Mouse (Mus musculus) intestine, embryonic 14.5 days (tissue): ENCODE measurements around the gene Fam171a2. TPM values are rescaled to one million over a fixed set of nuclear protein-coding genes. Genes with fewer than 3 reads are reported as not detected.
A peak's percentile ranks its signal among the peaks of the same experiment; 100 is the strongest.

Source experiments
- ATAC-seq: fragments of 200-750 bp; cut with Nextera tagmentation; replicated peaks from 2 replicates; pipeline ENCODE4 v1.8.0; 2017; ENCODE audit warnings: low read depth, moderate number of reproducible peaks, moderate TSS enrichment, moderate library complexity; ENCODE audit not compliant: low FRiP score, low TSS enrichment
- DNase-seq: peaks from one replicate; pipeline ENCODE4 v3.0.0-alpha.2; 2018; ENCODE audit warnings: low spot score
- H3K27ac ChIP-seq: fragments of 300-500 bp; sonication (generic); 2 replicates; pipeline ENCODE4 v1.5.1; 2014; ENCODE audit warnings: low read depth, mild to moderate bottlenecking, control low read depth
- H3K27me3 ChIP-seq: fragments of 300-500 bp; sonication (generic); replicated peaks from 2 replicates; pipeline ENCODE4 v1.6.1; 2014; ENCODE audit warnings: low read length, control low read depth; ENCODE audit not compliant: control insufficient read depth, insufficient read depth
- H3K36me3 ChIP-seq: fragments of 300-500 bp; sonication (generic); 2 replicates; pipeline ENCODE4 v1.6.1; 2014; ENCODE audit warnings: low read length, control low read depth; ENCODE audit not compliant: control insufficient read depth, insufficient read depth
- H3K4me1 ChIP-seq: fragments of 300-500 bp; sonication (generic); replicated peaks from 2 replicates; pipeline ENCODE4 v1.6.1; 2014; ENCODE audit warnings: low read length, control low read depth, mixed read lengths; ENCODE audit not compliant: control insufficient read depth, insufficient read depth
- H3K4me2 ChIP-seq: fragments of 300-500 bp; sonication (generic); 2 replicates; pipeline ENCODE4 v1.6.1; 2014; ENCODE audit warnings: low read length
- H3K4me3 ChIP-seq: fragments of 300-500 bp; sonication (generic); 2 replicates; pipeline ENCODE4 v1.5.1; 2014; ENCODE audit warnings: low read depth, low read length, control low read depth, mixed read lengths
- H3K9ac ChIP-seq: fragments of 300-500 bp; sonication (generic); 2 replicates; pipeline ENCODE4 v1.6.1; 2014; ENCODE audit warnings: mild to moderate bottlenecking, low read length
- H3K9me3 ChIP-seq: fragments of 300-500 bp; sonication (generic); 2 replicates; pipeline ENCODE4 v1.6.1; 2016; ENCODE audit warnings: low read length, control low read depth; ENCODE audit not compliant: control insufficient read depth
- whole genome bisulfite sequencing: fragments of 180-500 bp; shearing (Covaris S2); extraction: QIAGEN DNeasy Blood & Tissue Kit; methylation state at CpG from one replicate; pipeline ENCODE4 v1.1.7; 2014; 5-methylcytosine and 5-hydroxymethylcytosine counted together
- polyA plus RNA-seq: library from polyadenylated mRNA; unstranded; fragments of >200 nt; fragmentation: Nextera tagmentation; extraction: Ambion mirVana; gene quantifications from 2 replicates; pipeline ENCODE4 v1.2.1, GENCODE M21; 2014

Gene Fam171a2
- polyA plus RNA-seq, 1 experiment from 2014 or later = 4.7 TPM

DNA sequence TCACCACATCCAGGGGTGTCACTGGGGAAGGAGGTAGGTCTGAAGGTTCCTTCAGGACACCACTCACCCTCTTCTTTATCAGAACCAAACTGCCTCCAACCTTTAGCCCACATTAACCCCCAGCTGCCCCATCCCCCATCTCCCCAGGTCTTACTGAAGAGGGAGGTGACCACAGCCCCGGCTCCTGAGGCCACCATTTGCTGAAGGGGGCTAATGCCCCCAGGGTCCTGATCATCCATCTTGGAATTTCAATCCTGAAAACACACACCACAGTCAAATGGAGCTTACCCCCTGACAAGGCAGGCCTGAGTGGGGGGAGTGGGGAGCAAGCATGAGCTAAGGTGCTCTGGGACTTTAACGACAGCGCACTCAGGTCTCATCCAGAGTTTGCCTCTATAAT lies 41.1 kb downstream of the Fam171a2 start:
- peak overlapping the region; percentile 92; the same call in 1 of the 2 replicates for H3K27ac ChIP-seq
- no peaks in the 10 kb centered on the region for H3K9me3 ChIP-seq
- H3K4me3 ChIP-seq = peak overlapping the region; percentile 68
- WGBS = 5% methylated on average over 3 of the region's 3 CpGs
- ATAC-seq (no peak), DNase-seq (no peak)
- H3K9ac ChIP-seq = peak overlapping the region; percentile 83
- peaks cover 19% of the 10 kb centered on the region for H3K4me1 ChIP-seq
- H3K27me3 ChIP-seq = 0 out of 2 replicates have a peak, but pooled peaks cover 5% of the 10 kb centered on the region
- peak overlapping the region; percentile 97 for H3K4me2 ChIP-seq
- peaks cover 36% of the 10 kb centered on the region for H3K36me3 ChIP-seq

DNA sequence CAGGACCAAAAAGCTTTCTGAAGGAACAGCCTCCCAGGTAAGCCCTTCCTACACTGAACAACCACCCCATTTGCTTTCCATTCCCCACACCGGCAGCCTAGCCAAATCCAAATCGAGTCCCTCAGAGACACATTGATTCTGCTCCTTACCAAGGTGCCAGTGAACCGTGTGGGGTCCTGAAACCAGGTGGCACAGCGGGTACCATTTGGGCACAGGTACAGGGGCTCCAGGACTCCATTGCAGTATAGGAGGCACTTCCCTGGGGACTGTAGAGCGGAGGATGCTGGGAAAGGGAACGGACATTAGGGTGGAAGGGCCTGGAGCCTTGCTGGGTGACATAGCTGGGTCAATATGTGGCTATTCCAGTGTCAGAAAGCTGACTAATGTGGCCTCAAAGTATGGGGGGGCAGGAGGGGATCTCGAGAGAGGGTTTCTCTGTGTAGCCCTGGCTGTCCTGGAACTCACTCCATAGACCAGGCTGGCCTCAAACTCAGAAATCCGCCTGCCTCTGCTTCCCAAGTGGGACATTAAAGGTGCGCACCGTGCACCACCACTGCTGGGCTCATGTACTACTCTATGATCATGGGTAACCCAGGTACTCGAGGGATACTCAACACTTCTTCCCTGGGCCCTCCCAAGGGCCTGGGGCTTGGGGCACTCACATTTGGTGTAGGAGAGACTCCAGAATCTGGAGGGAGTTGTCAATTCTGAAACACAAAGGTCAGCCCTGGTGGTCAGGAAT lies 41.8 kb downstream of the Fam171a2 start:
- no peak for ATAC-seq
- peaks cover 19% of the 10 kb centered on the region for H3K4me1 ChIP-seq
- H3K9ac ChIP-seq = 0 out of 2 replicates have a peak overlapping the region, but pooled peaks have one; percentile 83
- H3K27ac ChIP-seq = no peak overlapping the region
- peaks cover 10% of the 10 kb centered on the region for H3K27me3 ChIP-seq
- H3K4me2 ChIP-seq = peak overlapping the region; percentile 97
- 85% methylated on average over 11 of the region's 11 CpGs for WGBS
- H3K4me3 ChIP-seq = peak overlapping the region; percentile 68; the same call in 1 of the 2 replicates
- H3K36me3 ChIP-seq = peaks cover 36% of the 10 kb centered on the region
- no peak for DNase-seq
- H3K9me3 ChIP-seq = no peaks in the 10 kb centered on the region

DNA sequence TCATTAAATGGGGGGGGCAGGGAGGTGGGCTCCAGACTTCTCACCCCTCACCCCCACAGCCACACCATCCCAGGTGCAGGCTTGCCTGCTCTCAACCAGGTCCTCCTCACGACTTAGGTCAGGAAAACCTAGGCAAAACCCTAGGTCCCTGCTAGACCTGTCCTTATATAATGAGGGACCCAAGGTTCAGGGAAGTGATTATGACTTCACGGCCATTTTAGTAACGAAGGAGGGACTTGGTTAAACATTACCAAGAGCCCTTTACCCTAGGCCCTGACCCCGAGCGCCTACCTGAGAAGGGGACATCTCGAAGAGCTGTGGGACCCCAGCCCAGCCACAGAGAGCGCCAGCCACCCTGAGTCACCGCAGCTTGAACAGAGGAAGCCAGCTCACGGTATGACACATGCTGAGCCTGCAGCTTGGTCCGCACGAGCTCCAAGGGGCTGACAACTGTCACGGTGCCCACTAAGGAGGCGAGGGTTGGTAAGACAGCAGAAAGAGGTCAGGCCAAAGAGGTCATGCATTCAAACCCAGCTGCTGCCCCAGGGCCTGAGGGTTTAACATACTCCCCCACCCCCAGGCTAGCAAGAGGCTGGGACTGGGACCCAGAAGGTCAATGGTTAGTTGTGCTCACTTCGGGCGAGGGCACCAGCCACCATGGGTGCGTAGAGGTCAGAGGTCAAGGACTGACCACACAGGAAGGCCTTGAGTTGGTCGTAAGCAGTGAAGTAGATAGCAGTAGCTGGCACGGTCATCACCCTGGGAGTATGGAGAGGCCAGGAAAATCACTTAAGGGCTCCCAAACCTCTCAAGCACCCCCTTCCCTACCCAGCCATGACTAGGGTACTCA lies 43.1 kb downstream of the Fam171a2 start:
- H3K4me2 ChIP-seq = no peak overlapping the region
- H3K9ac ChIP-seq = no peak overlapping the region
- WGBS = 79% methylated on average over 18 of the region's 18 CpGs
- peaks cover 18% of the 10 kb centered on the region for H3K4me1 ChIP-seq
- peaks cover 24% of the 10 kb centered on the region for H3K27me3 ChIP-seq
- peaks cover 36% of the 10 kb centered on the region for H3K36me3 ChIP-seq
- no peak overlapping the region for H3K4me3 ChIP-seq
- no peaks in the 10 kb centered on the region for H3K9me3 ChIP-seq
- DNase-seq (no peak), ATAC-seq (no peak)
- no peak overlapping the region for H3K27ac ChIP-seq

DNA sequence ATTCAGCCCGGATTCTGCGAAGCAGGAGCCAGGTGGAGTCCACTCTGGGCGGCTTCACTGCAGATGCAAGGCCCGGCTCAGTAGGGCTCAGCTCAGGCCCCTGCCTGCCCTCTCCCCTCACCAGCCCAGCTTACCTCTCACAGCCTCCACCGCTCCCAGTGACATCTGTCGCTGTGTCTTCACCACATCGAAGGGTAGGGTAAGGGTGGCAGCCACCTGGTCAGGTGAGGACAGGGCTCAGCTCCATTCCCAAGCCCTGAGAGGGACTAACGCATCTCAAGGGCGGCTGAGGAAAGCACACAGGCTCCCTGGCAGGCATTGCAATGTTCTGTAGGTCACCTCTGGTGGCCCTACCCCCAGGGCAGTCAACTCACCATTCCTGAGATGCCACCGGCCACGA lies 43.8 kb downstream of the Fam171a2 start:
- peaks cover 36% of the 10 kb centered on the region for H3K36me3 ChIP-seq
- H3K9ac ChIP-seq = no peak overlapping the region
- H3K9me3 ChIP-seq = no peaks in the 10 kb centered on the region
- peaks cover 30% of the 10 kb centered on the region for H3K27me3 ChIP-seq
- ATAC-seq (no peak), DNase-seq (no peak)
- no peak overlapping the region for H3K4me2 ChIP-seq
- H3K4me1 ChIP-seq = peaks cover 15% of the 10 kb centered on the region
- H3K4me3 ChIP-seq = no peak overlapping the region
- 94% methylated on average over 11 of the region's 11 CpGs for WGBS
- no peak overlapping the region for H3K27ac ChIP-seq

DNA sequence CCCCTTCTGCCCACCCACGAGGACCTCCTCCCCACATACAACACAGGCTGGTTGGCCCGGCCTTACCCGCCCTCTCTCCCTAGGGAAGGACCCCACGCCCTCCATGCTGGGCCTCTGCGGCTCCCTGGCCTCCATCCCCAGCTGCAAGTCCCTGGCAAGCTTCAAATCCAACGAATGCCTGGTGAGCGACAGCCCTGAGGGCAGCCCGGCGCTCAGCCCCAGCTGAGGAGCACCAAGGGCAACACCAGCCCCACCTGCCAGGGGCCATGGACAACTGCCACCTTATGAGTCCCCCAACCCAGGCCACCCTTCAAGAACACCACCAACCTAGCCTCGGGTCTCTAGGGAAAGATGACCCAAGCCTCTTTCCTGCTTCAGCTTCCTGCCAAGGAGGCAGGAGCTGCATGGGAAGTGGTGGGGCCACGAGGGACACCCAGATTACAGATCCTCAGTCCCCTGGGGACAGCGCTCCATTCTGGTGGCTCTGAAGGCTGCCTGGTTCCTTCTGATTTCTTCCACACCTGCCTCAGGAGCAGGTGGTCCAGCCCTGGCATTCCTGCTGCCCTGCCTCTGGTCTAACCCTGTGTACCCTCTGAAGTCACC lies 45.5 kb downstream of the Fam171a2 start:
- 70% methylated on average over 12 of the region's 12 CpGs for WGBS
- Histone ChIP-seq H3K4me2 (no peak overlapping the region), H3K4me1 (peaks cover 12% of the 10 kb centered on the region), H3K27ac (no peak overlapping the region), H3K4me3 (no peak overlapping the region), H3K27me3 (peaks cover 41% of the 10 kb centered on the region), H3K36me3 (peaks cover 36% of the 10 kb centered on the region), H3K9ac (no peak overlapping the region), H3K9me3 (no peaks in the 10 kb centered on the region)
- ATAC-seq (no peak), DNase-seq (no peak)

DNA sequence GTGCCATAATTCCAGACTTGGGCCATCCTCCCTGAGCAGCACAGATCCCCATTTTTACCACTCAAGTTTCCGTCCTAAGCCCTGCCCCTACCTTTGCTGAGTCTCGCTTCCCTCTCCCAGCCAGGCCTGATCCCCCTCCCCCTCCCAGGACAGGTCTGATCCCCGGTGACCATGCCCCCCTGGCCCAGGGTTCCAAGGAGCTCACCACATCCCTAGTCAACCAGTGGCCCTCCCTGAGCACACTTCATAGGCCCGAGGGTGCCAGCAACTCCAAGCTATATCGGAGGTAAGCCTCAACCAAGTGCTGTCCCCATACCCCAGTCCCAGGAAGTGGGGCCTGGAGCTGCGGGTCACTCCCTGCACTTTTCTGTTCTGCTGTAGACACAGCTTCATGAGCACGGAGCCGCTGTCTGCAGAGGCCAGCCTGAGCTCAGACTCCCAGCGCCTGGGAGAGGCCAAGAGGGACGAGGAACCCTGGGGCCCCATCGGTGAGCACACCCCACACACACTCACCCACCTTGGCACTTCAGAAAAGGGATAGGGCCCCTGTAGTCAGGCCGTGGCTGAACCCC lies 46.9 kb downstream of the Fam171a2 start:
- 24% methylated on average over 12 of the region's 12 CpGs for WGBS

DNA sequence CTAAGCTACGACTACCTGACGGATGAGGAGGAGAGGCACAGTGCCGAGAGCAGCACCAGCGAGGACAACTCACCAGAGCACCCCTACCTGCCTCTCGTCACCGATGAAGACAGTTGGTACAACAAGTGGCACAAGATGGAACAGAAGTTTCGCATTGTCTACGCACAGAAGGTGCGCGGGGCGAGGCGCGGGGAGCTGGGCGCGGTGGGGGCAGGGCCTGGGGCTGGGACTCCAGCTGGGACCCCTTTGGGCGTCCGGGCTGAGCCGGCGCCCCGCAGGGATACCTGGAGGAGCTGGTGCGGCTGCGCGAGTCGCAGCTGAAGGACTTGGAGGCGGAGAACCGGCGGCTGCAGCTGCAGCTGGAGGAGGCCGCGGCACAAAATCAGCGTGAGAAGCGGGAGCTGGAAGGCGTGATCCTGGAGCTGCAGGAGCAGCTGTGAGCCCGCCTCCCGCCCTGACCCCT lies 47.8 kb downstream of the Fam171a2 start:
- 2% methylated on average over 34 of the region's 34 CpGs for WGBS
- H3K27ac ChIP-seq = no peak overlapping the region
- H3K4me2 ChIP-seq = peak overlapping the region; percentile 51
- H3K36me3 ChIP-seq = peaks cover 30% of the 10 kb centered on the region
- peak overlapping the region; percentile 24; the same call in 1 of the 2 replicates for H3K4me3 ChIP-seq
- no peak overlapping the region for H3K9ac ChIP-seq
- DNase-seq (no peak), ATAC-seq (no peak; the same call in 1 of the 2 replicates)
- H3K9me3 ChIP-seq = no peaks in the 10 kb centered on the region
- H3K27me3 ChIP-seq = peaks cover 48% of the 10 kb centered on the region
- no peaks in the 10 kb centered on the region for H3K4me1 ChIP-seq

More for the DNA sequence above, 46.9 kb downstream of the Fam171a2 start:
- DNase-seq (no peak), ATAC-seq (no peak)
- Histone ChIP-seq H3K9ac (no peak overlapping the region), H3K4me1 (0 out of 2 replicates have a peak, but pooled peaks cover 5% of the 10 kb centered on the region), H3K27ac (no peak overlapping the region), H3K4me2 (no peak overlapping the region), H3K27me3 (peaks cover 45% of the 10 kb centered on the region), H3K36me3 (peaks cover 36% of the 10 kb centered on the region), H3K9me3 (no peaks in the 10 kb centered on the region), H3K4me3 (no peak overlapping the region)

DNA sequence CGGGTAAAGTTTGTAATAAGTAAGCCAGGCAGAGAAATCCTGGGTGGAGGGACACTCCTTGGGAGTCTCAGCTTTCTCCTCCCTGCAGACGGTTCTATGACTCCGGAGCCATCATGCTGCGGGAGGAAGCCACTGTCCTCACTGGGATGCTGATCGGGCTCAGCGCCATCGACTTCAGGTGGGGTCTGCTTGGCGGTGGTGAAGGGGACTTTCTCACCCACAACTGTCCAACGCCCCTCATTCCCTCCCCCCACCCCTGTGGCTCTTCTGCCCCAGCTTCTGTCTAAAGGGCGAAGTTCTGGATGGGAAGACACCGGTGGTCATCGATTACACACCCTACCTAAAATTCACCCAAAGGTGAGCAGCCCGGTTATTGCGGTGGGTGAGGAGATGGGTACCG lies 48.4 kb downstream of the Fam171a2 start:
- H3K4me3 ChIP-seq = no peak overlapping the region
- no peak overlapping the region for H3K9ac ChIP-seq
- WGBS = 12% methylated on average over 15 of the region's 15 CpGs
- no peak for ATAC-seq
- H3K27me3 ChIP-seq = peaks cover 48% of the 10 kb centered on the region
- 0 out of 2 replicates have a peak, but pooled peaks cover under 1% of the 10 kb centered on the region for H3K4me1 ChIP-seq
- no peak overlapping the region for H3K27ac ChIP-seq
- H3K4me2 ChIP-seq = peak overlapping the region; percentile 51
- H3K36me3 ChIP-seq = peaks cover 24% of the 10 kb centered on the region
- no peaks in the 10 kb centered on the region for H3K9me3 ChIP-seq
- no peak for DNase-seq
